In genomic region chr5:138733317-138733899, GRCm38 (mm10) we compare ENCODE assay signal across 21 mouse cellular contexts. TPM values are rescaled to one million over a fixed set of nuclear protein-coding genes. Genes with fewer than 3 reads are reported as not detected.
DNase-seq lines count a peak whose midpoint lies in the region; ATAC-seq lines count a peak whose summit lies in the region.
"Had no signal": no experiment of that assay in that cellular context is flagged by ENCODE, and none has a peak within 500 bp of the region (broad histone marks: within the 10 kb centered on the region; RNA-seq: fewer than 3 reads in every experiment).

No protein-coding gene starts in this region.

- H3K4me2 ChIP-seq in heart, embryonic 15.5 days: peak overlapping the region; percentile 36
- no peak overlapping the region for H3K4me2 ChIP-seq in kidney, embryonic 14.5 days (replicated peaks; ENCODE audit: low read depth, low read length)
- H3K4me2 ChIP-seq: forebrain, embryonic 13.5 days; hindbrain, embryonic 13.5 days had no signal

- peak overlapping the region; percentile 76 for H3K27ac ChIP-seq in heart, embryonic 15.5 days
- no peak overlapping the region for H3K27ac ChIP-seq in kidney, embryonic 14.5 days (ENCODE audit: low read depth, low read length)
- H3K27ac ChIP-seq: embryonic facial prominence, embryonic 10.5 days; forebrain, embryonic 13.5 days; hindbrain, embryonic 13.5 days; hindbrain, postnatal 0 days had no signal

- H3K4me3 ChIP-seq in heart, embryonic 15.5 days: no peak overlapping the region
- H3K4me3 ChIP-seq in kidney, embryonic 14.5 days (ENCODE audit: low read length): no peak overlapping the region
- H3K4me3 ChIP-seq: embryonic facial prominence, embryonic 10.5 days; forebrain, embryonic 13.5 days; hindbrain, embryonic 13.5 days had no signal

- H3K27me3 ChIP-seq in heart, embryonic 15.5 days: no peaks in the 10 kb centered on the region
- H3K27me3 ChIP-seq in kidney, embryonic 14.5 days (ENCODE audit: control insufficient read depth, insufficient read depth, low read length): no peaks in the 10 kb centered on the region
- H3K27me3 ChIP-seq: forebrain, embryonic 13.5 days; hindbrain, embryonic 13.5 days had no signal

- peaks cover 21% of the 10 kb centered on the region for H3K4me1 ChIP-seq in heart, embryonic 15.5 days (replicated peaks)
- 0 out of 2 replicates have a peak, but pooled peaks cover 5% of the 10 kb centered on the region for H3K4me1 ChIP-seq in kidney, embryonic 14.5 days (ENCODE audit: control insufficient read depth, insufficient read depth, low read length)
- H3K4me1 ChIP-seq: forebrain, embryonic 13.5 days; hindbrain, embryonic 13.5 days had no signal

- ATAC-seq in heart, embryonic 15.5 days (replicated peaks; ENCODE audit: insufficient number of reproducible peaks, insufficient read depth, low FRiP score, low read depth): peak; percentile 65
- ATAC-seq in kidney, embryonic 14.5 days (ENCODE audit: low FRiP score, low TSS enrichment): no peak
- ATAC-seq: CD4-positive, CD25-positive, alpha-beta regulatory T cell, adult 4 months; forebrain, embryonic 13.5 days; forebrain, postnatal 0 days; hindbrain, postnatal 0 days had no signal

- DNase-seq in heart, adult 11 months: peak; percentile 66
- no peak for DNase-seq in heart, postnatal 14 days
- no peak for DNase-seq in heart, adult 8-10 months (ENCODE audit: low spot score)
- DNase-seq in kidney, adult 11 months: peak; percentile 22
- DNase-seq in kidney, postnatal 14 days: no peak
- peak; percentile 18 to 53 for DNase-seq in kidney, postnatal 25 days
- DNase-seq: adrenal gland, adult 8-10 months; adrenal gland, postnatal 36 days; B cell, adult 2 months; cerebellum, adult 2 months; cerebellum, postnatal 10 days; forebrain, postnatal 0 days; gastrocnemius, postnatal 14 days had no signal

- H3K9me3 ChIP-seq in heart, embryonic 15.5 days (replicated peaks): no peaks in the 10 kb centered on the region
- no peaks in the 10 kb centered on the region for H3K9me3 ChIP-seq in kidney, embryonic 14.5 days (ENCODE audit: control insufficient read depth, low read length)
- H3K9me3 ChIP-seq: embryonic facial prominence, embryonic 10.5 days; forebrain, embryonic 13.5 days; G1E; hindbrain, embryonic 13.5 days had no signal

- H3K36me3 ChIP-seq in heart, embryonic 15.5 days: no peaks in the 10 kb centered on the region
- no peaks in the 10 kb centered on the region for H3K36me3 ChIP-seq in kidney, embryonic 14.5 days (ENCODE audit: control insufficient read depth, insufficient read depth, low read length)
- H3K36me3 ChIP-seq: embryonic facial prominence, embryonic 10.5 days; G1E; hindbrain, embryonic 13.5 days had no signal

- no peak overlapping the region for H3K9ac ChIP-seq in heart, embryonic 15.5 days
- H3K9ac ChIP-seq in kidney, embryonic 14.5 days (ENCODE audit: low read depth, low read length): no peak overlapping the region
- H3K9ac ChIP-seq: forebrain, embryonic 13.5 days; forebrain, postnatal 0 days; hindbrain, embryonic 13.5 days had no signal

- 45% methylated on average over 11 of the region's 11 CpGs for WGBS in heart, embryonic 15.5 days
- WGBS in kidney, embryonic 14.5 days: 89% methylated on average over 11 of the region's 11 CpGs

- intact Hi-C loops in heart, postnatal 14 days (cut with DNase I): no loop called here

RNA-seq across cellular contexts. Expression of gene Fam20c, which starts 20.9 kb away (rescaled TPM):
- 10 to 100 TPM in 1 of 2 experiments, 1 to 10 TPM in 1; 9.9 to 10.4 TPM for total RNA-seq in heart, postnatal 14 days (2021)
- polyA plus RNA-seq in heart, embryonic 15.5 days (2015; fragmentation: Nextera tagmentation; extraction: Ambion mirVana): 6.1 and 9.8 TPM in 2 replicates
- 10 to 100 TPM; 11.6 to 16.9 (median 14.3) TPM for total RNA-seq in heart, adult 8-10 months (2022)
- polyA plus RNA-seq in kidney, embryonic 14.5 days (2014; fragmentation: Nextera tagmentation; extraction: Ambion mirVana): 16.5 and 19.9 TPM in 2 replicates
- polyA plus RNA-seq: CD4-positive, CD25-positive, alpha-beta regulatory T cell, adult 4 months; G1E had no signal

Comparison
In these comparisons a context has a peak if more than half of its experiments do, and no peak if none do; other contexts are left out.
1. DNase-seq: peak in heart, adult 11 months (single experiment), kidney, adult 11 months (single experiment) and kidney, postnatal 25 days (2 of 2); none in heart, postnatal 14 days (0 of 2), heart, adult 8-10 months (single experiment) and kidney, postnatal 14 days (single experiment).